26 mouse cellular contexts compared by ENCODE assay signal in the genomic region with DNA sequence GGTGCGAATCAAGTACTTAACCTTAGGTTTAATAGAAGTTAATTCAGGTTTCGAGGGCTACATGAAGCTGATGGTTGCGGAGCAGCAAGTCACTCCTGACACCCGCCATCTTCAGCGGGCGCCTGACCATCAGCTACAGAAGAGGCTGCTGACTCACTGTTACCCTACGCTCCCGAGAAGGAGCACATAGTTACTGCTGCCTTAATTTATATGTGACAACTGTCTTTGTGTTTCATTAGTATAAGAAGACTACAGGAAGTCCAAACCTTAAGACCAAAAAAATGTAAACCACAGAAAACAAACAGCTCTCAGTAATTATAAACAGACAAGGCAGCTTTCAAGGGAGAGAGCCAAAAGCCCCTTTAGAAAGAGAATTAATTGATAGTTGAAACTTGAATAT. TPM values are rescaled to one million over a fixed set of nuclear protein-coding genes. Genes with fewer than 3 reads are reported as not detected.
DNase-seq lines count a peak whose midpoint lies in the region; ATAC-seq and TF ChIP-seq lines count a peak whose summit lies in the region.
"Had no signal": no experiment of that assay in that cellular context is flagged by ENCODE, and none has a peak within 500 bp of the region (broad histone marks: within the 10 kb centered on the region; RNA-seq: fewer than 3 reads in every experiment).

No protein-coding gene starts in this region.

- H3K4me3 ChIP-seq in kidney, postnatal 0 days (replicated peaks; ENCODE audit: low read depth, low read length), result no peak overlapping the region
- no peak overlapping the region for H3K4me3 ChIP-seq in embryonic facial prominence, embryonic 10.5 days
- H3K4me3 ChIP-seq: embryonic facial prominence, embryonic 13.5 days; embryonic facial prominence, embryonic 15.5 days; erythroblast, embryonic 14.5 days; forebrain, embryonic 10.5 days; forebrain, embryonic 13.5 days; forebrain, embryonic 15.5 days had no signal

- no peaks in the 10 kb centered on the region for H3K36me3 ChIP-seq in kidney, postnatal 0 days (ENCODE audit: insufficient read depth, low read length)
- H3K36me3 ChIP-seq in embryonic facial prominence, embryonic 10.5 days (replicated peaks), result peaks cover 18% of the 10 kb centered on the region
- H3K36me3 ChIP-seq: forebrain, embryonic 15.5 days had no signal

- H3K9ac ChIP-seq in kidney, postnatal 0 days (ENCODE audit: low read depth, low read length), result no peak overlapping the region
- H3K9ac ChIP-seq: embryonic facial prominence, embryonic 13.5 days; embryonic facial prominence, embryonic 15.5 days; forebrain, embryonic 13.5 days; forebrain, embryonic 15.5 days; forebrain, postnatal 0 days had no signal

- DNase-seq in kidney, postnatal 0 days (ENCODE audit: low spot score), result peak; percentile 55
- DNase-seq in kidney, adult 18-20 months, result no peak
- DNase-seq in 3T3-L1 (ENCODE audit: low read depth, low spot score) (peak; percentile 62), ZHBTc4 (ENCODE audit: low read depth, low spot score) (peak; percentile 29)
- DNase-seq in spleen, postnatal 10 days (ENCODE audit: low spot score in 2 of 2), result no peak
- DNase-seq in embryonic facial prominence, embryonic 10.5 days (ENCODE audit: low spot score), result no peak
- DNase-seq: adrenal gland, adult 8-10 months; adrenal gland, postnatal 14 days; adrenal gland, postnatal 36 days; cerebellum, adult 11-12 months; cerebellum, adult 2 months; cerebellum, adult 9-10 months; cerebellum, postnatal 10 days; cerebellum, postnatal 25 days; forebrain, postnatal 0 days had no signal

- TF ChIP-seq CTCF in kidney, postnatal 0 days (IDR thresholded peaks at IDR 0.05; ENCODE audit: low read depth), result no peak

- H3K4me1 ChIP-seq in kidney, postnatal 0 days (replicated peaks; ENCODE audit: insufficient read depth, low read length), result no peaks in the 10 kb centered on the region
- H3K4me1 ChIP-seq in embryonic facial prominence, embryonic 10.5 days, result no peaks in the 10 kb centered on the region
- H3K4me1 ChIP-seq: embryonic facial prominence, embryonic 13.5 days; embryonic facial prominence, embryonic 15.5 days; forebrain, embryonic 10.5 days; forebrain, embryonic 13.5 days; forebrain, embryonic 15.5 days had no signal

- no peaks in the 10 kb centered on the region for H3K27me3 ChIP-seq in kidney, postnatal 0 days (ENCODE audit: insufficient read depth, low read length)
- no peaks in the 10 kb centered on the region for H3K27me3 ChIP-seq in embryonic facial prominence, embryonic 10.5 days (replicated peaks; ENCODE audit: low read depth, poor library complexity, severe bottlenecking)
- H3K27me3 ChIP-seq: CH12.LX; embryonic facial prominence, embryonic 13.5 days; embryonic facial prominence, embryonic 15.5 days; forebrain, embryonic 15.5 days; Patski had no signal

- H3K27ac ChIP-seq in kidney, postnatal 0 days, result no peak overlapping the region
- H3K27ac ChIP-seq in embryonic facial prominence, embryonic 10.5 days (replicated peaks), result no peak overlapping the region
- H3K27ac ChIP-seq: embryonic facial prominence, embryonic 13.5 days; embryonic facial prominence, embryonic 15.5 days; forebrain, embryonic 10.5 days; forebrain, embryonic 13.5 days; forebrain, embryonic 15.5 days had no signal

- peaks cover 4% of the 10 kb centered on the region; the same call in 1 of the 2 replicates for H3K9me3 ChIP-seq in kidney, postnatal 0 days (replicated peaks; ENCODE audit: low read length)
- H3K9me3 ChIP-seq in embryonic facial prominence, embryonic 10.5 days, result peaks cover 7% of the 10 kb centered on the region
- H3K9me3 ChIP-seq: G1E had no signal

- no peak for ATAC-seq in kidney, postnatal 0 days (replicated peaks; ENCODE audit: low FRiP score, low read depth)
- no peak for ATAC-seq in activated CD4-positive, CD25-positive, alpha-beta regulatory T cell, adult 4 months
- ATAC-seq: CD4-positive, CD25-positive, alpha-beta regulatory T cell, adult 4 months; forebrain, embryonic 13.5 days; forebrain, embryonic 15.5 days; forebrain, postnatal 0 days; Patski had no signal

- H3K4me2 ChIP-seq in kidney, postnatal 0 days (ENCODE audit: low read length), result no peak overlapping the region
- H3K4me2 ChIP-seq: embryonic facial prominence, embryonic 13.5 days; embryonic facial prominence, embryonic 15.5 days; forebrain, embryonic 13.5 days; forebrain, embryonic 15.5 days had no signal

- WGBS in kidney, postnatal 0 days, result 61% methylated on average over 8 of the region's 8 CpGs
- WGBS in embryonic facial prominence, embryonic 10.5 days, result 86% methylated on average over 8 of the region's 8 CpGs

RNA-seq across cellular contexts. Expression of a gene that starts 49.9 kb away (rescaled TPM):
- polyA plus RNA-seq in kidney, postnatal 0 days (2015; fragmentation: Nextera tagmentation; extraction: Ambion mirVana), result 18.3 and 20.5 TPM in 2 replicates
- 20.7 and 21.5 TPM in 2 replicates for polyA plus RNA-seq in embryonic facial prominence, embryonic 10.5 days (2016; fragmentation: Nextera tagmentation; extraction: Ambion mirVana)
- 10 to 100 TPM; 24.6 to 32.6 TPM for polyA plus RNA-seq in activated CD4-positive, CD25-positive, alpha-beta regulatory T cell, adult 4 months (2017; shearing (Covaris generic))

Comparison
In these comparisons a context has a peak if more than half of its experiments do, and no peak if none do; other contexts are left out.
1. DNase-seq: peak in kidney, postnatal 0 days (single experiment), 3T3-L1 (single experiment) and ZHBTc4 (single experiment); none in kidney, adult 18-20 months (single experiment), spleen, postnatal 10 days (0 of 2) and embryonic facial prominence, embryonic 10.5 days (single experiment).